Mouse (Mus musculus) embryonic facial prominence, embryonic 14.5 days (tissue): ENCODE measurements around the gene Taf1d. TPM values are rescaled to one million over a fixed set of nuclear protein-coding genes. Genes with fewer than 3 reads are reported as not detected.
"Not testable (repeated sequence)": the region's sequence is repeated elsewhere in the genome, so short reads cannot be mapped to it uniquely, and the experiment has no call there.

Experiments
- ATAC-seq: fragments of 200-750 bp; cut with Nextera tagmentation; 2 replicates; pipeline ENCODE4 v1.8.0; 2017; ENCODE audit warnings: low read depth, moderate number of reproducible peaks, moderate TSS enrichment
- DNase-seq: peaks from one replicate; pipeline ENCODE4 v3.0.0-alpha.2; 2015; ENCODE audit warnings: low spot score
- H3K27ac ChIP-seq: fragments of 300-500 bp; sonication (generic); replicated peaks from 2 replicates; pipeline ENCODE4 v1.5.1; 2014; ENCODE audit warnings: low read depth, mild to moderate bottlenecking, low read length, moderate library complexity
- H3K27me3 ChIP-seq: fragments of 300-500 bp; sonication (generic); replicated peaks from 2 replicates; pipeline ENCODE4 v1.6.1; 2014; ENCODE audit warnings: low read length; ENCODE audit not compliant: control insufficient read depth, insufficient read depth
- H3K36me3 ChIP-seq: fragments of 300-500 bp; sonication (generic); 2 replicates; pipeline ENCODE4 v1.6.1; 2014; ENCODE audit warnings: low read length, mixed read lengths; ENCODE audit not compliant: control insufficient read depth, insufficient read depth
- H3K4me1 ChIP-seq: fragments of 300-500 bp; sonication (generic); 2 replicates; pipeline ENCODE4 v1.6.1; 2014; ENCODE audit warnings: antibody characterized with exemption, low read length; ENCODE audit not compliant: control insufficient read depth, insufficient read depth
- H3K4me2 ChIP-seq: fragments of 300-500 bp; sonication (generic); 2 replicates; pipeline ENCODE4 v1.6.1; 2014; ENCODE audit warnings: low read depth, mild to moderate bottlenecking, low read length, moderate library complexity, mixed read lengths
- H3K4me3 ChIP-seq: fragments of 300-500 bp; sonication (generic); 2 replicates; pipeline ENCODE4 v1.5.1; 2014; ENCODE audit warnings: low read depth, mild to moderate bottlenecking, low read length
- H3K9ac ChIP-seq: fragments of 300-500 bp; sonication (generic); 2 replicates; pipeline ENCODE4 v1.6.1; 2014; ENCODE audit warnings: low read depth, mild to moderate bottlenecking, low read length, moderate library complexity, mixed read lengths
- H3K9me3 ChIP-seq: fragments of 300-500 bp; sonication (generic); 2 replicates; pipeline ENCODE4 v1.6.1; 2016; ENCODE audit warnings: low read length; ENCODE audit not compliant: control insufficient read depth
- WGBS: fragments of 180-500 bp; shearing (Covaris S2); extraction: QIAGEN DNeasy Blood & Tissue Kit; methylation state at CpG from one replicate; pipeline ENCODE4 v1.1.7; 2014; 5-methylcytosine and 5-hydroxymethylcytosine counted together
- polyA plus RNA-seq: library from polyadenylated mRNA; unstranded; fragments of >200 nt; fragmentation: Nextera tagmentation; extraction: Ambion mirVana; gene quantifications from 2 replicates; pipeline ENCODE4 v1.2.1, GENCODE M21; 2014

The Taf1d gene
- polyA plus RNA-seq, 1 experiment from 2014 or later = 69.2 TPM

DNA sequence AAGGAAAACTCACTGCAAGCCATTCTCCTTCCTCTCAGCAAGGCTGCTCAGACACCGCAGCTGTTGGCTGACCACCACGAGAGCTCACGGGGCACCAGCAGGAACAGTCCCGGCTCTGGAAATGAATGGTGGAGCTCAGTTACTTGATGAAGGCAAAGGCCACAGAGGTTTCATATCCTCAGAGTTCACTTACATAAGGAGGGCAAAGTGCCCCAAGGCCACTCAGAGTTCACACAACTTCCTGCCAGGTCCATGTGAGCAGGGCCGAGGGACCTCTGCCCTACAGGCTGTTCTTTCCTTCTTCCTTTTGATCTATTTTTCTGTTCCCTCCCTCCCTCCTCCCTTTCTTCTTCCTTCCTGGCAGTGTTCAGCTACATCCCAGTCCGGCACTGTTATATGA is 4.6 kb upstream of the Taf1d start:
- no peaks in the 10 kb centered on the region for H3K27me3 ChIP-seq
- H3K9me3 ChIP-seq = no peaks in the 10 kb centered on the region
- H3K27ac ChIP-seq = peak overlapping the region; percentile 59; the same call in 1 of the 2 replicates
- peaks cover under 1% of the 10 kb centered on the region; the same call in 1 of the 2 replicates for H3K36me3 ChIP-seq
- H3K4me2 ChIP-seq = no peak overlapping the region
- H3K4me3 ChIP-seq = no peak overlapping the region
- H3K9ac ChIP-seq = no peak overlapping the region
- DNase-seq (peak; percentile 55), ATAC-seq (no peak; the same call in 1 of the 2 replicates)
- 22% methylated on average over 6 of the region's 6 CpGs for WGBS
- H3K4me1 ChIP-seq = peaks cover 2% of the 10 kb centered on the region; the same call in 1 of the 2 replicates

DNA sequence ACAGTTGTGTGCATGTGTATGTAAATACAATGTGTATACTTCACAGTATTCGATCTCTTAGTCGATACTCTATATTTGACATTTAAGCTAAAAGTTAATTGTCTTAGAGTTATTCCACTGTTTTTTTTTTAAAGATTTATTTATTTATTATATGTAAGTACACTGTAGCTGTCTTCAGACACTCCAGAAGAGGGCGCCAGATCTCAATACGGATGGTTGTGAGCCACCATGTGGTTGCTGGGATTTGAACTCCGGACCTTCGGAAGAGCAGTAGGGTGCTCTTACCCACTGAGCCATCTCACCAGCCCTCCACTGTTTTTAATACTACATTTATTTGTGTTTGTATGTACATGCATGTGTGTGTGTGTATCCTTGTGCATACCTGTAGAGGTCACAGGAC is 4.0 kb upstream of the Taf1d start:
- WGBS = 81% methylated on average over 6 of the region's 6 CpGs
- not testable (repeated sequence) for DNase-seq, H3K4me1 ChIP-seq, H3K36me3 ChIP-seq, H3K9ac ChIP-seq, H3K27ac ChIP-seq, ATAC-seq, H3K4me2 ChIP-seq, H3K9me3 ChIP-seq, H3K4me3 ChIP-seq, H3K27me3 ChIP-seq

DNA sequence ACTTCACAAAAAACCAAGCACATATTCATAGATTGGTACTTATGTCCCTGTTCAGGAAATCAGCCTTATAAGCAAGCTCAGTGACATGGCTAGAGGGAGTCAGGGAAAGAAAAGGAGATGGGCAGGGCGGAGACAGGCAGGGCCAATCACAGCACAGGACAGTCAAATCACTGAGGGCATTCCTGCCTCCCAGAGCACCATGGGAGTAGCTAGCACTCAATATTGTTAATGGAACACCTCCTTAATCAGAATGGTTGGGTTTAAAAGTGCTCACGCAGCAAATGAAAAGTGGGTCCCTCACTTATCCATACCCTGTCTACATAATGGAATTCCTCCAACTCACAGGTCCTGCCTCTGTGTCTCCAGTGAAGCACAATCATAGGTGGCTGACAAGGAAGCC is 3.1 kb upstream of the Taf1d start:
- Histone ChIP-seq H3K4me1 (peaks cover 11% of the 10 kb centered on the region), H3K27me3 (no peaks in the 10 kb centered on the region), H3K36me3 (peaks cover 8% of the 10 kb centered on the region), H3K4me3 (no peak overlapping the region), H3K4me2 (no peak overlapping the region), H3K27ac (no peak overlapping the region), H3K9me3 (no peaks in the 10 kb centered on the region), H3K9ac (no peak overlapping the region)
- no peak for DNase-seq
- WGBS = 58% methylated on average over 2 of the region's 2 CpGs
- no peak for ATAC-seq

DNA sequence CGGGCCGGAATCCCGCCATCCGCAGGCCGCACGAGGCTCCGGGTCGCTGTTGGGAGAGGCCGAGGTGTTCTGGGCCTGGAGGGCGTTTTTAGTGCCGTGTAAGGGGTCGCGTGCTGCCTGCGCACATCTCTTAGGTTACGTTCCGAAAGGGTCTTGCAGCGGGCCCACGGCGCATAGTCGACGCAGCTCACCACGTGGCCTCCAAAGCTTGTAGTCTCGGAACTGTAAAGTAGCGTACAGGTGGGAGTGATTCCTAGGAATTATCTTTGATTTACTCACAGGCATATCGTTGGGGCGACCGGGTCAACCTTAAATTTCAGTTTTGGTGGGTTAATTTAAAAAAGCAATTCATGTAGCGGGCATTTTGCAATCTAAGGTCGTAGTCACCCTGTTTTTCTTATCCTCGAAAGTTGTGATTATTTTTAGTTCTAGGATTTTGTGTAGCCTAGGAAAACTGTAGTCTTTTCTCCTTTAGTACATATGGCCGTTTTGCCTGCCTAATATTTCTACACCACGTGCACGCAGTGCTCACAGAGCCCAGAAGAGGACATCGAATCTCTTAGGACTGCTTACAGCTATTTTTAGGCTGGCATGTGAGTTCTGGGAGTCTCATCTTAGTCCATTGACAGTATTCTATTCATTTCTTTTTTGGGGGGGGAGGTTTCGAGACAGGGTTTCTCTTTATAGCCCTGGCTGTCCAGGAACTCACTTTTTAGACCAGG is 545 bp downstream of the Taf1d start, which contains the start of gene 4931406C07Rik:
4931406C07Rik (minus strand) TSS at position 51 of the 722 bp plus-strand sequence.
- H3K27me3 ChIP-seq = no peaks in the 10 kb centered on the region
- ATAC-seq (peak; percentile 81), DNase-seq (peak; percentile 64)
- H3K4me3 ChIP-seq = peak within 1 kb of the TSS; percentile 83
- under 1% methylated on average over 35 of the region's 35 CpGs for WGBS
- H3K27ac ChIP-seq = peak within 1 kb of the TSS; percentile 94
- H3K36me3 ChIP-seq = peaks cover 42% of the 10 kb centered on the region
- H3K9ac ChIP-seq = peak within 1 kb of the TSS; percentile 96
- peak within 1 kb of the TSS; percentile 84 for H3K4me2 ChIP-seq
- H3K4me1 ChIP-seq = peaks cover 19% of the 10 kb centered on the region
- no peaks in the 10 kb centered on the region for H3K9me3 ChIP-seq

DNA sequence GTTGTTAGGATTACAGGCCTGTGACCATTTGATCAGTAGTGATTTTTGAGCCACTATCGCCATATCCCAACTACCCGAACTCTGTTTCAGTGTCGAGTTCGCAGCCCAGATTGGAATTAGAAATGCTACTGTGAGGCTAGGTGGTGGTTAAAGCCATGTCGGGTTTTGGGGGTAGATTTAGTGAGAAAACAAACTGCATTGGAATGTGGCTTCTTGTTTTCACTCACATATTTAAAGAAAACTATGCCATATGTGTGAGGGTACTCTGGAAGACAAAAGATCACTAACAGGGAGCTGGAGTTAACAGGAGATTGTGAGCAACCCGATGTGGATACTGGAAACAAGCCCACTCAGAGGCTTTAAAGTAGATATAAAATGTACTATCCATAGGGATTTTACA is 1.2 kb downstream of the Taf1d start:
- Histone ChIP-seq H3K9ac (peak overlapping the region; percentile 96), H3K4me1 (peaks cover 19% of the 10 kb centered on the region), H3K4me2 (peak overlapping the region; percentile 84), H3K36me3 (peaks cover 49% of the 10 kb centered on the region), H3K27ac (peak overlapping the region; percentile 94), H3K27me3 (no peaks in the 10 kb centered on the region), H3K4me3 (peak overlapping the region; percentile 83), H3K9me3 (no peaks in the 10 kb centered on the region)
- no peak for ATAC-seq
- no peak for DNase-seq
- WGBS = 8% methylated on average over 6 of the region's 6 CpGs

DNA sequence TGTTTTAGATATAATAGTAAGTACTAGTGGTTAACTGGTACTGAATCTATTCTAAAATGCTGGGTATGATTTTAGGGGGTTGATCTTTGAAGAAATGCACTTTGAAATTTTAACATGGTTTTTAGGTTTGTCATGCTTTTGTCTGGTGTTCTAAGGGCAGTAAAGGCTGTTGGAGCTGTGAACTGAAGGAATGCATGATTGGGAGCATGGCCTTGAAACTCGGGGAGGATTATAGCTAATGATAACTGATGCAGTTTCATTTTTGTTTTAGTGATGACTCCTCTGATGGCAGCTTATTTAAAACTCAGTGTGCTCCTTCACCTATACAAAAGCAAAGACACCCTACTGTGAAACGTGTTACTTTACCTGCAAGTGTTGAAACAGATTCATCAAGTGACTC is 2.2 kb downstream of the Taf1d start:
- peak overlapping the region; percentile 84 for H3K4me2 ChIP-seq
- H3K4me3 ChIP-seq = peak overlapping the region; percentile 83
- no peak for ATAC-seq
- DNase-seq = no peak
- H3K9ac ChIP-seq = no peak overlapping the region
- no peak overlapping the region for H3K27ac ChIP-seq
- no peaks in the 10 kb centered on the region for H3K9me3 ChIP-seq
- H3K27me3 ChIP-seq = no peaks in the 10 kb centered on the region
- WGBS = 52% methylated on average over 2 of the region's 2 CpGs
- peaks cover 55% of the 10 kb centered on the region for H3K36me3 ChIP-seq
- H3K4me1 ChIP-seq = peaks cover 19% of the 10 kb centered on the region

DNA sequence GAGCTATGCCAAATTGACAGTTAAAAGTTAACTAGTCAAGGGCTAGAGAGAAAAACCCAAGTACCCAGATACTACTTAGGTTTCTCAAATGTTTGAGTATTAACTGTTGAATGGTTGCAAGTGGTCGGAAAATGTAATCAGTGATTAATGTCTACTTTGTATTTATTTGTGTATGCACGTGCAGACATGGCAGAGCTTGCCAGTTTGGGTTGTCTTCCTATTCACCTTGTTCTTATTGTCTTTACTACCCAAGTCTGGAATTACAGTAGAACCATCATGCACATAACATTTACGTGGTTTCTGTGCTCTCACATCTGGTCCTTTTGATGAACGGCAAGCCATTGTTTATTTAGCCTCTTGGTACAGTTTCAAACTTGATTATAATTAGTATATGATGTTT is 3.4 kb downstream of the Taf1d start:
- no peak for ATAC-seq
- Histone ChIP-seq H3K4me1 (peaks cover 19% of the 10 kb centered on the region), H3K9me3 (no peaks in the 10 kb centered on the region), H3K9ac (no peak overlapping the region), H3K27me3 (no peaks in the 10 kb centered on the region), H3K4me3 (peak overlapping the region; percentile 4; the same call in 1 of the 2 replicates), H3K4me2 (peak overlapping the region; percentile 38), H3K27ac (no peak overlapping the region), H3K36me3 (peaks cover 66% of the 10 kb centered on the region)
- no peak for DNase-seq
- WGBS = 60% methylated on average over 4 of the region's 4 CpGs

DNA sequence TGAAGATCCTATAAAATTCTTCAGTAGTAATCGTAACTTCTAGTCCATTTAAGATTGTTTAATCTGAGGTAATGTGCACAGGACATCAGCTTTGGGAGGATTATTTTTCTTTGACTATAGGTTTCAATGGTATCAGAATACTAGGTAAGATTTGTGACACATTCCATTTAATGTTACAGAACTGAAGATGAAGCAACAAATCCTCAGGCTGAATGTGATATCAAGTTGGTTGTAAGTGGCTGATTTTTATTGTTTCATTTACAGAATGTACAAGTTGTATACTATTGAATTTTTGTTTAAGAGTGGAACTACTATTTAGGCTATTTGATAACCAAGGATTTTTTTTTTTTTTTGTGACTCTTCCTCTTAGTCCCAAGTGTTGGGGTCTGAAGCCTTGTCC is 4.2 kb downstream of the Taf1d start:
- no peak overlapping the region for H3K9ac ChIP-seq
- H3K27me3 ChIP-seq = no peaks in the 10 kb centered on the region
- no peaks in the 10 kb centered on the region for H3K9me3 ChIP-seq
- H3K4me1 ChIP-seq = peaks cover 19% of the 10 kb centered on the region
- 93% methylated on average over 1 of the region's 1 CpGs for WGBS
- H3K4me3 ChIP-seq = no peak overlapping the region
- peaks cover 74% of the 10 kb centered on the region for H3K36me3 ChIP-seq
- no peak overlapping the region for H3K4me2 ChIP-seq
- H3K27ac ChIP-seq = no peak overlapping the region
- DNase-seq = no peak
- ATAC-seq = no peak
